Mouse (Mus musculus) liver, adult 10 weeks (tissue): ENCODE measurements around the gene Mki67. TPM values are rescaled to one million over a fixed set of nuclear protein-coding genes. Genes with fewer than 3 reads are reported as not detected.

Source experiments
- polyA plus RNA-seq: library from polyadenylated mRNA; stranded (reverse); fragments of 350-450 nt; fragmentation: Illumina TruSeq; extraction: RNeasy Lipid Tissue Mini Kit (QIAGEN cat#74804); gene quantifications from one replicate; pipeline ENCODE4 v1.2.3, GENCODE M21; 2014; ENCODE audit warnings: low read depth, low replicate concordance

The Mki67 gene
- polyA plus RNA-seq = 0.24 TPM

DNA sequence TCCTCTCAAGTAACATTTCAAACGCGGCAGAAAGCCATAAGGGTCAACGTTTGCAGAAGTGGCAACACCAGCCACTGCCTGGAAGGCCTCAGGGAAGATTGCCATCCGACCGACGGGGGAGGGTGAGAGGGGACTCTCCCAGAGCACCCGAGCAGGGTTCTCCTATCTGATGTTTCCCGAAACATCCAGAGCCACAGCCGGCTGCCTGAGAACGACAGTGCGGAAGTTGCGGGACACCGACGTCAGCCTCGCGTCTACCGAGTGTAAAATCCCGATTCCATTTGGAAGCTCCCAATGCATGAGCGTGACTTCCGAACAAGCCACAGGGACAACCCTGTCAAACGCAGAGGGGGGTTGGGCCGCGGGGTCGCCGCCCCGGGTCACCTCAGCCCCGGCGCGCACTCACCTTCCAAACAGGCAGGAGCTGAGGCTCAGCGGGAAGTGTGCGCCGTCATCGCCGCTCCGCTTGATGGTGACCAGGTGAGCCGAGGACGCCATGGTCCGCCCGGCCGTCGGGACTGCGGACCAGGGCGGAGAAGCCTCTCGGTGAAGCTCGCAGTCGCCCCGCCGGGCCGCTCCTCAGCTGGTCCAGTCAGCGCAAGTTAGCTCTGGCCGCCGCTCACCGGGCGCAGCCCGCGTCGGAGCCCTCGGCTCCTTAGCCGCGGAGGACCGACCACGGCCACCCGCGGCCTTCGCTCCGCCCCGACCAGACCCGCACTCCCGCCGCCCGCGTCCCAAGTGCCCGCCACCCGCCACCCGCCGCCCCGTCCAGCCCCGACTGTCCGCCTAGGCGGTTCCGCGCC is at the start of gene Mki67:
Gene Mki67, minus strand, starts transcription at position 720 of the 803 bp plus-strand sequence.

Other genes with a start within 250 kb of the Mki67 start
- gene Clrn3, start 187.7 kb downstream of the Mki67 start, polyA plus RNA-seq = not detected
- 0.82 TPM for gene Ptpre, start 178.9 kb downstream of the Mki67 start, polyA plus RNA-seq